Mouse (Mus musculus) liver, postnatal 0 days (tissue): Measurements from ENCODE around the gene Vezf1.

ENCODE experiments used
- CTCF ChIP-seq: sonication (generic); IDR thresholded peaks from 2 replicates; pipeline ENCODE4 v1.5.1; 2016; ENCODE audit warnings: antibody characterized with exemption, low read depth
- EP300 ChIP-seq: IDR thresholded peaks from 2 replicates; pipeline ENCODE4 v1.6.1; 2016; ENCODE audit warnings: antibody characterized with exemption, low read depth, mild to moderate bottlenecking

DNA sequence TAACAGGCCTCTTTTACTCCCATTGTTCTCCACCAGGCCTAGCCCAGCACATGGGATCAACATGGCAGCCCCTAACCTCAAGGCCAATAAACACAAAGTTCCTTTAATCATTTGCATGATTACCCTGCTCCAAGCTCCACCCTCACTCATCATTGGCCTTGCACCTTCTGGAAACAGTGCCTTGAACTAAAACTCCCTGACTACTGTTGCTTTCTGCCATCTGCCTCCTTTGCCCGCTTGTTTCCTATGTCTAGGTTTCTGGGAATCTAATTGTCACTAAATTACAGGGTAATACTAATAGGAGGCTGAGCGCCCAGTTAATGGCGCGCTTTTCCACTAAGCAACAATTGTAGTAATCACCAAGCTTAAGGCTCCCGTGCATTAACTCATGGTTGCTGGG, 36.3 kb upstream of the Vezf1 start:
- TF ChIP-seq EP300 = no peak
- no peak for TF ChIP-seq CTCF
